Mouse (Mus musculus) embryonic facial prominence, embryonic 15.5 days (tissue): ENCODE measurements around the gene Tmtc3. TPM values are rescaled to one million over a fixed set of nuclear protein-coding genes. Genes with fewer than 3 reads are reported as not detected.

Experiments used
- ATAC-seq: fragments of 200-750 bp; cut with Nextera tagmentation; 2 replicates; pipeline ENCODE4 v1.8.0; 2017; ENCODE audit warnings: low read depth, moderate TSS enrichment; ENCODE audit not compliant: insufficient number of reproducible peaks, low FRiP score, low TSS enrichment
- H3K27ac ChIP-seq: fragments of 300-500 bp; sonication (generic); replicated peaks from 2 replicates; pipeline ENCODE4 v1.5.1; 2015; ENCODE audit warnings: mild to moderate bottlenecking, inconsistent platforms
- H3K27me3 ChIP-seq: fragments of 300-500 bp; sonication (generic); 2 replicates; pipeline ENCODE4 v1.6.1; 2015; ENCODE audit warnings: inconsistent platforms
- H3K36me3 ChIP-seq: fragments of 300-500 bp; sonication (generic); 2 replicates; pipeline ENCODE4 v1.6.1; 2015; ENCODE audit warnings: mild to moderate bottlenecking, inconsistent platforms
- H3K4me1 ChIP-seq: fragments of 300-500 bp; sonication (generic); 2 replicates; pipeline ENCODE4 v1.6.1; 2015; ENCODE audit warnings: inconsistent platforms
- H3K4me2 ChIP-seq: fragments of 300-500 bp; sonication (generic); replicated peaks from 2 replicates; pipeline ENCODE4 v1.6.1; 2015; ENCODE audit warnings: mild to moderate bottlenecking, inconsistent platforms
- H3K4me3 ChIP-seq: fragments of 300-500 bp; sonication (generic); replicated peaks from 2 replicates; pipeline ENCODE4 v1.5.1; 2015; ENCODE audit warnings: mild to moderate bottlenecking, inconsistent platforms
- H3K9ac ChIP-seq: fragments of 300-500 bp; sonication (generic); 2 replicates; pipeline ENCODE4 v1.6.1; 2015; ENCODE audit warnings: inconsistent platforms
- H3K9me3 ChIP-seq: fragments of 300-500 bp; sonication (generic); replicated peaks from 2 replicates; pipeline ENCODE4 v1.6.1; 2016; ENCODE audit warnings: inconsistent platforms
- WGBS: fragments of 180-500 bp; shearing (Covaris S2); methylation state at CpG from one replicate; pipeline ENCODE4 v1.1.7; 2015; 5-methylcytosine and 5-hydroxymethylcytosine counted together
- polyA plus RNA-seq: library from polyadenylated mRNA; unstranded; fragments of >200 nt; fragmentation: Nextera tagmentation; extraction: Ambion mirVana; gene quantifications from 2 replicates; pipeline ENCODE4 v1.2.1, GENCODE M21; 2015

The Tmtc3 gene
- polyA plus RNA-seq = 18.5 and 19.2 TPM in 2 replicates

GRCm38 (mm10) chr10:100487097-100487978 is at the start of gene Tmtc3, which contains the start of gene Cep290:
Gene Tmtc3, minus strand, starts transcription at chr10:100487350.
Gene Cep290, plus strand, starts transcription at chr10:100487558.
- ATAC-seq = peak; percentile 99
- Histone ChIP-seq H3K4me3 (peak within 1 kb of the TSS; percentile 74), H3K27ac (peak within 1 kb of the TSS; percentile 79), H3K4me2 (peak within 1 kb of the TSS; percentile 51), H3K27me3 (no peaks in the 10 kb centered on the region), H3K4me1 (0 out of 2 replicates have a peak, but pooled peaks cover 6% of the 10 kb centered on the region), H3K9me3 (no peaks in the 10 kb centered on the region), H3K9ac (peak within 1 kb of the TSS; percentile 72), H3K36me3 (no peaks in the 10 kb centered on the region)
- under 1% methylated on average over 63 of the region's 63 CpGs for WGBS

- Histone ChIP-seq H3K36me3 (peaks cover under 1% of the 10 kb centered on the region), H3K4me2 (no peak overlapping the region), H3K9me3 (no peaks in the 10 kb centered on the region), H3K9ac (no peak overlapping the region), H3K4me3 (no peak overlapping the region), H3K27ac (no peak overlapping the region), H3K27me3 (no peaks in the 10 kb centered on the region), H3K4me1 (no peaks in the 10 kb centered on the region)
- no peak for ATAC-seq
- 90% methylated on average over 9 of the region's 9 CpGs for WGBS
Observed at GRCm38 (mm10) chr10:100524499-100525390, 37.6 kb upstream of the Tmtc3 start.

- 89% methylated on average over 9 of the region's 9 CpGs for WGBS
- no peak overlapping the region for H3K4me2 ChIP-seq
- no peak overlapping the region for H3K9ac ChIP-seq
- no peaks in the 10 kb centered on the region for H3K27me3 ChIP-seq
- no peaks in the 10 kb centered on the region for H3K9me3 ChIP-seq
- H3K27ac ChIP-seq = no peak overlapping the region
- no peak overlapping the region for H3K4me3 ChIP-seq
- ATAC-seq = no peak
- no peaks in the 10 kb centered on the region for H3K4me1 ChIP-seq
- peaks cover 6% of the 10 kb centered on the region for H3K36me3 ChIP-seq
Observed at GRCm38 (mm10) chr10:100522330-100522729, 35.2 kb upstream of the Tmtc3 start.

GRCm38 (mm10) chr10:100521617-100522016 is 34.5 kb upstream of the Tmtc3 start:
- Histone ChIP-seq H3K4me1 (no peaks in the 10 kb centered on the region), H3K27me3 (no peaks in the 10 kb centered on the region), H3K36me3 (peaks cover 6% of the 10 kb centered on the region), H3K4me2 (no peak overlapping the region), H3K9ac (no peak overlapping the region), H3K9me3 (no peaks in the 10 kb centered on the region), H3K4me3 (no peak overlapping the region), H3K27ac (no peak overlapping the region)
- 52% methylated on average over 4 of the region's 4 CpGs for WGBS
- no peak for ATAC-seq

- no peak for ATAC-seq
- peaks cover 8% of the 10 kb centered on the region; the same call in 1 of the 2 replicates for H3K36me3 ChIP-seq
- H3K4me3 ChIP-seq = no peak overlapping the region
- H3K4me1 ChIP-seq = no peaks in the 10 kb centered on the region
- no peaks in the 10 kb centered on the region for H3K9me3 ChIP-seq
- 89% methylated on average over 1 of the region's 1 CpGs for WGBS
- H3K27ac ChIP-seq = no peak overlapping the region
- no peaks in the 10 kb centered on the region for H3K27me3 ChIP-seq
- H3K9ac ChIP-seq = no peak overlapping the region
- no peak overlapping the region for H3K4me2 ChIP-seq
Observed at GRCm38 (mm10) chr10:100508170-100508569, 21.0 kb upstream of the Tmtc3 start.

GRCm38 (mm10) chr10:100498309-100498708 is 11.2 kb upstream of the Tmtc3 start:
- Histone ChIP-seq H3K4me1 (no peaks in the 10 kb centered on the region), H3K4me3 (no peak overlapping the region), H3K9me3 (no peaks in the 10 kb centered on the region), H3K36me3 (peaks cover 33% of the 10 kb centered on the region), H3K27ac (no peak overlapping the region), H3K4me2 (no peak overlapping the region), H3K27me3 (no peaks in the 10 kb centered on the region), H3K9ac (no peak overlapping the region)
- ATAC-seq = no peak
- 87% methylated on average over 3 of the region's 3 CpGs for whole genome bisulfite sequencing

GRCm38 (mm10) chr10:100491916-100492315 is 4.8 kb upstream of the Tmtc3 start:
- 91% methylated on average over 7 of the region's 7 CpGs for WGBS
- H3K4me2 ChIP-seq = no peak overlapping the region

GRCm38 (mm10) chr10:100486701-100487096 is 451 bp downstream of the Tmtc3 start:
- peak overlapping the region; percentile 51 for H3K4me2 ChIP-seq
- no peaks in the 10 kb centered on the region for H3K36me3 ChIP-seq
- peak overlapping the region; percentile 74 for H3K4me3 ChIP-seq
- no peaks in the 10 kb centered on the region for H3K27me3 ChIP-seq
- WGBS = 0% methylated on average over 13 of the region's 13 CpGs
- no peak for ATAC-seq
- peak overlapping the region; percentile 79 for H3K27ac ChIP-seq
- peak overlapping the region; percentile 72 for H3K9ac ChIP-seq
- no peaks in the 10 kb centered on the region for H3K9me3 ChIP-seq
- 0 out of 2 replicates have a peak, but pooled peaks cover 6% of the 10 kb centered on the region for H3K4me1 ChIP-seq

More at GRCm38 (mm10) chr10:100491916-100492315, 4.8 kb upstream of the Tmtc3 start:
- Histone ChIP-seq H3K27ac (no peak overlapping the region), H3K9me3 (no peaks in the 10 kb centered on the region), H3K4me1 (0 out of 2 replicates have a peak, but pooled peaks cover 3% of the 10 kb centered on the region), H3K9ac (no peak overlapping the region), H3K4me3 (no peak overlapping the region), H3K36me3 (peaks cover 16% of the 10 kb centered on the region; the same call in 1 of the 2 replicates), H3K27me3 (no peaks in the 10 kb centered on the region)
- no peak for ATAC-seq

GRCm38 (mm10) chr10:100479538-100479937 is 7.6 kb downstream of the Tmtc3 start:
- Histone ChIP-seq H3K4me3 (no peak overlapping the region), H3K4me1 (no peaks in the 10 kb centered on the region), H3K9me3 (no peaks in the 10 kb centered on the region), H3K27me3 (no peaks in the 10 kb centered on the region), H3K9ac (no peak overlapping the region), H3K4me2 (no peak overlapping the region), H3K36me3 (peaks cover 16% of the 10 kb centered on the region; the same call in 1 of the 2 replicates), H3K27ac (no peak overlapping the region)
- WGBS = 92% methylated on average over 3 of the region's 3 CpGs
- no peak for ATAC-seq

- 56% methylated on average over 3 of the region's 3 CpGs for WGBS
- H3K27me3 ChIP-seq = no peaks in the 10 kb centered on the region
- H3K9me3 ChIP-seq = no peaks in the 10 kb centered on the region
- no peak overlapping the region for H3K4me3 ChIP-seq
- no peak overlapping the region for H3K9ac ChIP-seq
- no peaks in the 10 kb centered on the region for H3K4me1 ChIP-seq
- H3K27ac ChIP-seq = no peak overlapping the region
- ATAC-seq = no peak
- H3K36me3 ChIP-seq = peaks cover 19% of the 10 kb centered on the region; the same call in 1 of the 2 replicates
- H3K4me2 ChIP-seq = no peak overlapping the region
Observed at GRCm38 (mm10) chr10:100475040-100475439, 12.1 kb downstream of the Tmtc3 start.

GRCm38 (mm10) chr10:100460515-100460914 is 26.6 kb downstream of the Tmtc3 start:
- ATAC-seq = no peak
- H3K27me3 ChIP-seq = no peaks in the 10 kb centered on the region
- H3K36me3 ChIP-seq = peaks cover 21% of the 10 kb centered on the region
- no peaks in the 10 kb centered on the region for H3K9me3 ChIP-seq
- no peak overlapping the region for H3K4me3 ChIP-seq
- no peak overlapping the region for H3K4me2 ChIP-seq
- no peaks in the 10 kb centered on the region for H3K4me1 ChIP-seq
- no peak overlapping the region for H3K27ac ChIP-seq
- no peak overlapping the region for H3K9ac ChIP-seq
